Mouse (Mus musculus) G1E (cell line): ENCODE results near the gene Sf3b4. TPM values are rescaled to one million over a fixed set of nuclear protein-coding genes. Genes with fewer than 3 reads are reported as not detected.
A peak's percentile ranks its signal among the peaks of the same experiment; 100 is the strongest.
"Not testable (repeated sequence)": the region's sequence is repeated elsewhere in the genome, so short reads cannot be mapped to it uniquely, and the experiment has no call there.

Source experiments
- ATAC-seq: 2 replicates; pipeline ENCODE4 v1.8.0; 2016; ENCODE audit warnings: mild to moderate bottlenecking; ENCODE audit not compliant: insufficient number of reproducible peaks, poor library complexity, low FRiP score, severe bottlenecking; ENCODE audit errors: extremely low read depth
- DNase-seq: peaks from one replicate; pipeline ENCODE4 v3.0.0; 2012; ENCODE audit warnings: low spot score
- H3K27me3 ChIP-seq: 2 replicates; pipeline ENCODE4 v1.6.1; 2012; ENCODE audit warnings: mild to moderate bottlenecking, low read length, inconsistent platforms; ENCODE audit not compliant: insufficient read depth
- H3K36me3 ChIP-seq: replicated peaks from 2 replicates; pipeline ENCODE3; 2012; ENCODE audit warnings: mild to moderate bottlenecking, inconsistent platforms
- H3K4me1 ChIP-seq: 2 replicates; pipeline ENCODE4 v1.6.1; 2012; ENCODE audit warnings: low read depth, low read length, inconsistent platforms, mixed read lengths; ENCODE audit not compliant: insufficient read depth
- H3K4me3 ChIP-seq: 2 replicates; pipeline ENCODE4 v1.5.1; 2012; ENCODE audit warnings: low read depth, mild to moderate bottlenecking, inconsistent platforms, low read length, moderate library complexity, mixed read lengths
- H3K9me3 ChIP-seq: replicated peaks from 2 replicates; pipeline ENCODE4 v1.6.1; 2012; ENCODE audit warnings: inconsistent platforms
- CTCF ChIP-seq: IDR thresholded peaks from 2 replicates; pipeline ENCODE4 v1.5.1; 2012; ENCODE audit warnings: low read depth, low read length, inconsistent platforms, mixed read lengths
- GATA1 ChIP-seq: IDR thresholded peaks from 2 replicates; pipeline ENCODE4 v1.6.1; 2012; ENCODE audit warnings: borderline replicate concordance, low read length, inconsistent platforms, mixed read lengths
- GATA2 ChIP-seq: IDR thresholded peaks from 2 replicates; pipeline ENCODE4 v1.6.1; 2012; ENCODE audit warnings: low read depth, low read length, inconsistent platforms, borderline replicate concordance
- POLR2AphosphoS5 ChIP-seq: IDR thresholded peaks from 2 replicates; pipeline ENCODE4 v1.6.1; 2012; ENCODE audit warnings: low read depth, low read length, inconsistent platforms; ENCODE audit not compliant: insufficient replicate concordance
- TAL1 ChIP-seq: conservative IDR thresholded peaks from 2 replicates; pipeline ENCODE4 v1.6.1; 2012; ENCODE audit warnings: low read depth, low read length, inconsistent platforms, mixed read lengths
- polyA plus RNA-seq: library from polyadenylated mRNA; stranded (reverse); fragments of >175 nt; gene quantifications from 2 replicates; pipeline ENCODE4 v1.2.3, GENCODE M21; 2012
- total RNA-seq, 2 experiments: library from RNA; stranded (forward) in 1 of 2; stranded (reverse) in 1 of 2; fragments of 200-1000 nt in 1 of 2; fragments of >200 nt in 1 of 2; fragmentation: Nextera tagmentation in 1 of 2; gene quantifications; 2 replicates each; pipeline ENCODE4 v1.2.3; 2014 to 2017

The Sf3b4 gene
- total and polyA plus RNA-seq, 3 experiments, result 29.3 to 724 (median 138) TPM

DNA sequence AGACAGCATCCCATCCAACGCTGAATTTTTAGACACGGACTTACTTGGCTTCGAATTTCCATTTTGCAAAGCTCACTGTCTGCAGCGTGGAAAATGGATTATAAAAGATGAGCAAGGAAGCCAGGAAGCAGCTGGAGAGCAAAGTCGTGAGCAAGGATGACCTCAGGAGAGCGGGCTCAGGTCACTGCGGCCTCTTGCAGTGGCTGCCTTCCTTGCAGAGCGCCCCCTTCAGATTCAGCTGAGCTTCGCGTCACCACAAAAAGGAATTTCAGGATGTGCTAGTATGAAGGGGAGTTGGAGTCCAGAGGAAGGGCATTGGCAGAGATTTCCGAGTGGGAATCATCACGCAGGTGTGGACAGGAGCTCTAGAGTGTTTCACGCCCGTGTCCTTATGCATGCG is 37.1 kb downstream of the Sf3b4 start:
- H3K9me3 ChIP-seq, result peaks cover 6% of the 10 kb centered on the region
- DNase-seq (no peak), ATAC-seq (no peak)
- TF ChIP-seq GATA2, result no peak
- no peak for TF ChIP-seq GATA1
- no peak for TF ChIP-seq CTCF
- no peak for TF ChIP-seq TAL1
- no peak for TF ChIP-seq POLR2AphosphoS5
- peaks cover 4% of the 10 kb centered on the region; the same call in 1 of the 2 replicates for H3K4me1 ChIP-seq
- no peak overlapping the region for H3K4me3 ChIP-seq
- no peaks in the 10 kb centered on the region for H3K36me3 ChIP-seq
- H3K27me3 ChIP-seq, result peaks cover 29% of the 10 kb centered on the region

GRCm38 (mm10) chr3:96219191-96219641 is 47.1 kb downstream of the Sf3b4 start:
- peaks cover 3% of the 10 kb centered on the region for H3K36me3 ChIP-seq
- H3K4me3 ChIP-seq, result peak overlapping the region; percentile 76
- TF ChIP-seq GATA2 (no peak), GATA1 (no peak), TAL1 (no peak), CTCF (no peak), POLR2AphosphoS5 (no peak)
- DNase-seq, result peak; percentile 34
- peaks cover 13% of the 10 kb centered on the region for H3K4me1 ChIP-seq
- H3K27me3 ChIP-seq, result peaks cover 6% of the 10 kb centered on the region
- H3K9me3 ChIP-seq, result peaks cover 16% of the 10 kb centered on the region
- ATAC-seq, result no peak

- peaks cover 5% of the 10 kb centered on the region; the same call in 1 of the 2 replicates for H3K27me3 ChIP-seq
- DNase-seq, result peak; percentile 83
- no peak for TF ChIP-seq GATA1
- TF ChIP-seq GATA2, result no peak
- peak; percentile 90 for TF ChIP-seq POLR2AphosphoS5
- peaks cover 3% of the 10 kb centered on the region for H3K36me3 ChIP-seq
- peak; percentile 83 for ATAC-seq
- peak within 1 kb of the TSS; percentile 76 for H3K4me3 ChIP-seq
- H3K4me1 ChIP-seq, result peaks cover 13% of the 10 kb centered on the region
- peaks cover 16% of the 10 kb centered on the region for H3K9me3 ChIP-seq
Observed at GRCm38 (mm10) chr3:96219661-96220130, 47.6 kb downstream of the Sf3b4 start, which contains the start of the genes Bola1 and Hist2h2ab. TSS of gene Bola1 (minus strand) at chr3:96219709. TSS of gene Hist2h2ab (plus strand) at chr3:96219865.

DNA sequence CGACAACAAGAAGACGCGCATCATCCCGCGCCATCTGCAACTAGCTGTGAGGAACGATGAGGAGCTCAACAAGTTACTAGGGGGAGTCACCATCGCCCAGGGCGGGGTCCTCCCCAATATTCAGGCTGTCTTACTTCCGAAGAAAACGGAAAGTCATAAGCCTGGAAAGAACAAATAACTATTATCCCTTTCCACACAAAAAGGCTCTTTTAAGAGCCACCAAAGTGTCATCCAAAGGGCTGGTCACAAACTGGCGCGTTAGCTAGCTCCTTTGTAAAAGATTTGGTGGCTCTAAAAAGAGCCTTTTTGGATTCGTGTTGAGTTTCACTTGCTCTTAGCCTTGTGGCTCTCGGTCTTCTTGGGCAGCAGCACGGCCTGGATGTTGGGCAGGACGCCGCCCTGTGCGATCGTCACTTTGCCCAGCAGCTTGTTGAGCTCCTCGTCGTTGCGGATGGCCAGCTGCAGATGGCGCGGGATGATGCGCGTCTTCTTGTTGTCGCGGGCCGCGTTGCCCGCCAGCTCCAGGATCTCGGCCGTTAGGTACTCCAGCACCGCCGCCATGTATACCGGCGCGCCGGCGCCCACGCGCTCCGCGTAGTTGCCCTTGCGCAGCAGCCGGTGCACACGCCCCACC is 48.1 kb downstream of the Sf3b4 start:
- ATAC-seq, H3K36me3 ChIP-seq, H3K27me3 ChIP-seq: not testable (repeated sequence)
- H3K9me3 ChIP-seq, result peaks cover 16% of the 10 kb centered on the region
- H3K4me1 ChIP-seq, result peaks cover 17% of the 10 kb centered on the region
- H3K4me3 ChIP-seq, result peak overlapping the region; percentile 76
- DNase-seq, result peak; percentile 36

DNA sequence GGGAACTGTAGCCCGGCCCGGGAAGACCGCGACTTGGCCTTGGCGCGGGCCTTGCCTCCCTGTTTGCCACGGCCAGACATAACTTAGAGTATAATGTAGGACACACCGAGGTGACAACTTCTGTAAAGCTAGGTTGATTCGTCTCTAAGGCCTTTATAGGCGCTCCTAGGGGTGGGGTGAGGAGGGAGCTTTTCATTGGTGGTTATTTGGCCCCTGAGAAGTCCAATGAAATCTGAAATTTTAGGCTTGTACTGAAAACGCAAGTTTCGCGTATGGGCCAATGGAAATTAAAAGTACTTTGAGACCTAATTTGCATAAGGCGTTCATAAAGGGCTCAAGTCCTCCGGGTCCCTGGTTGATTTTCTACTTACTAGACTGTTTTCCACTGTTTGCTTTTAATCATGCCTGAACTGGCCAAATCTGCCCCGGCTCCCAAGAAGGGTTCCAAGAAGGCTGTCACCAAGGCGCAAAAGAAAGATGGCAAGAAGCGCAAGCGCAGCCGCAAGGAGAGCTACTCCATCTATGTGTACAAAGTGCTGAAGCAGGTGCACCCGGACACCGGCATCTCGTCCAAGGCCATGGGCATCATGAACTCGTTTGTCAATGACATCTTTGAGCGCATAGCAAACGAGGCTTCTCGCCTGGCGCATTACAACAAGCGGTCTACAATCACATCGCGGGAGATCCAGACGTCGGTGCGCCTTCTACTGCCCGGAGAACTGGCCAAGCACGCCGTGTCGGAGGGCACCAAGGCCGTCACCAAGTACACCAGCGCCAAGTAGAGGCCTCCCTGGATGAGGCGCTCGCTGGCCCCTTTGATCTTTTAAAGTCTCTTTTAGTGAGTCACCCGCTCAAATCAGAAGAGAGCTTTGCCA is 48.9 kb downstream of the Sf3b4 start, which contains the start of the genes Hist2h2ac and Hist2h2be:
Hist2h2ac (minus strand) TSS at position 116 of the 875 bp plus-strand sequence.
Hist2h2be (plus strand) TSS at position 355 of the 875 bp plus-strand sequence.
- peak; percentile 85; the same call in 1 of the 2 replicates for TF ChIP-seq POLR2AphosphoS5
- TF ChIP-seq GATA2, result no peak
- no peak for TF ChIP-seq CTCF
- no peak for TF ChIP-seq GATA1
- TF ChIP-seq TAL1, result no peak
- H3K4me3 ChIP-seq, result peak within 1 kb of the TSS; percentile 76
- peaks cover 16% of the 10 kb centered on the region for H3K9me3 ChIP-seq
- no peaks in the 10 kb centered on the region for H3K27me3 ChIP-seq
- peak; percentile 71 for ATAC-seq
- peaks cover 3% of the 10 kb centered on the region for H3K36me3 ChIP-seq
- H3K4me1 ChIP-seq, result peaks cover 24% of the 10 kb centered on the region
- peak; percentile 89 for DNase-seq

- H3K4me1 ChIP-seq, result peaks cover 26% of the 10 kb centered on the region
- H3K27me3 ChIP-seq, result no peaks in the 10 kb centered on the region
- peaks cover 16% of the 10 kb centered on the region for H3K9me3 ChIP-seq
- ATAC-seq (no peak), DNase-seq (no peak)
- TF ChIP-seq TAL1, result no peak
- TF ChIP-seq POLR2AphosphoS5, result no peak
- TF ChIP-seq CTCF, result no peak
- no peak for TF ChIP-seq GATA1
- no peak for TF ChIP-seq GATA2
- peaks cover 3% of the 10 kb centered on the region for H3K36me3 ChIP-seq
- H3K4me3 ChIP-seq, result no peak overlapping the region; the same call in 1 of the 2 replicates
Observed at GRCm38 (mm10) chr3:96221640-96222038, 49.5 kb downstream of the Sf3b4 start.
